20 mouse cellular contexts compared by ENCODE assay signal in genomic region chr17:45824977-45825376, GRCm38 (mm10).
DNase-seq lines count a peak whose midpoint lies in the region; ATAC-seq lines count a peak whose summit lies in the region.
"Had no signal": no experiment of that assay in that cellular context is flagged by ENCODE, and none has a peak within 500 bp of the region (broad histone marks: within the 10 kb centered on the region; RNA-seq: fewer than 3 reads in every experiment).

No protein-coding gene starts in this region.

- peaks cover 2% of the 10 kb centered on the region; the same call in 1 of the 2 replicates for H3K9me3 ChIP-seq in hindbrain, embryonic 12.5 days (replicated peaks)
- peaks cover under 1% of the 10 kb centered on the region; the same call in 1 of the 2 replicates for H3K9me3 ChIP-seq in hindbrain, embryonic 13.5 days
- no peaks in the 10 kb centered on the region; the same call in 1 of the 2 replicates for H3K9me3 ChIP-seq in neural tube, embryonic 12.5 days
- no peaks in the 10 kb centered on the region for H3K9me3 ChIP-seq in neural tube, embryonic 15.5 days (replicated peaks)
- H3K9me3 ChIP-seq in intestine, embryonic 15.5 days, result no peaks in the 10 kb centered on the region
- peaks cover under 1% of the 10 kb centered on the region; the same call in 1 of the 2 replicates for H3K9me3 ChIP-seq in stomach, embryonic 16.5 days (replicated peaks; ENCODE audit: control insufficient read depth, low read length)

- H3K36me3 ChIP-seq in hindbrain, embryonic 12.5 days, result no peaks in the 10 kb centered on the region
- no peaks in the 10 kb centered on the region for H3K36me3 ChIP-seq in hindbrain, embryonic 13.5 days
- no peaks in the 10 kb centered on the region for H3K36me3 ChIP-seq in neural tube, embryonic 12.5 days
- H3K36me3 ChIP-seq in neural tube, embryonic 15.5 days, result no peaks in the 10 kb centered on the region
- H3K36me3 ChIP-seq in intestine, embryonic 15.5 days, result no peaks in the 10 kb centered on the region
- H3K36me3 ChIP-seq in stomach, embryonic 16.5 days (ENCODE audit: control insufficient read depth, insufficient read depth, low read length), result no peaks in the 10 kb centered on the region

- H3K9ac ChIP-seq in hindbrain, embryonic 12.5 days, result 0 out of 2 replicates have a peak overlapping the region, but pooled peaks have one; percentile 18
- no peak overlapping the region for H3K9ac ChIP-seq in hindbrain, embryonic 13.5 days
- 0 out of 2 replicates have a peak overlapping the region, but pooled peaks have one; percentile 8 for H3K9ac ChIP-seq in neural tube, embryonic 12.5 days
- H3K9ac ChIP-seq in neural tube, embryonic 15.5 days (replicated peaks), result no peak overlapping the region
- no peak overlapping the region for H3K9ac ChIP-seq in intestine, embryonic 15.5 days
- no peak overlapping the region for H3K9ac ChIP-seq in stomach, embryonic 16.5 days (ENCODE audit: low read length)
- H3K9ac ChIP-seq: liver, embryonic 14.5 days had no signal

- H3K27me3 ChIP-seq in hindbrain, embryonic 12.5 days, result no peaks in the 10 kb centered on the region
- H3K27me3 ChIP-seq in hindbrain, embryonic 13.5 days, result no peaks in the 10 kb centered on the region
- no peaks in the 10 kb centered on the region for H3K27me3 ChIP-seq in neural tube, embryonic 12.5 days (replicated peaks)
- no peaks in the 10 kb centered on the region for H3K27me3 ChIP-seq in neural tube, embryonic 15.5 days (replicated peaks)
- H3K27me3 ChIP-seq in intestine, embryonic 15.5 days (replicated peaks), result no peaks in the 10 kb centered on the region
- no peaks in the 10 kb centered on the region for H3K27me3 ChIP-seq in stomach, embryonic 16.5 days (ENCODE audit: control insufficient read depth, insufficient read depth, low read length)
- H3K27me3 ChIP-seq: Patski had no signal

- DNase-seq in ovary, postnatal 14 days (ENCODE audit: low spot score), result no peak
- DNase-seq in heart, adult 8-10 months (ENCODE audit: low spot score), result no peak
- DNase-seq: B cell, adult 2 months; cerebellum, postnatal 10 days; heart, adult 11 months; heart, postnatal 4 days; kidney, adult 11 months; layer of hippocampus, postnatal 36 days; right cerebral cortex, postnatal 25 days; thymus, postnatal 14 days had no signal

- no peak overlapping the region for H3K4me2 ChIP-seq in hindbrain, embryonic 12.5 days (replicated peaks)
- no peak overlapping the region for H3K4me2 ChIP-seq in hindbrain, embryonic 13.5 days
- no peak overlapping the region for H3K4me2 ChIP-seq in neural tube, embryonic 12.5 days (replicated peaks)
- H3K4me2 ChIP-seq in neural tube, embryonic 15.5 days, result no peak overlapping the region
- no peak overlapping the region for H3K4me2 ChIP-seq in intestine, embryonic 15.5 days (replicated peaks)
- H3K4me2 ChIP-seq in stomach, embryonic 16.5 days (ENCODE audit: low read depth, low read length), result peak overlapping the region; percentile 10; the same call in 1 of the 2 replicates

- no peak overlapping the region for H3K4me3 ChIP-seq in hindbrain, embryonic 12.5 days
- H3K4me3 ChIP-seq in hindbrain, embryonic 13.5 days, result no peak overlapping the region
- H3K4me3 ChIP-seq in neural tube, embryonic 12.5 days, result no peak overlapping the region
- no peak overlapping the region for H3K4me3 ChIP-seq in neural tube, embryonic 15.5 days (replicated peaks)
- no peak overlapping the region for H3K4me3 ChIP-seq in intestine, embryonic 15.5 days (replicated peaks)
- no peak overlapping the region for H3K4me3 ChIP-seq in stomach, embryonic 16.5 days (replicated peaks; ENCODE audit: low read length)

- H3K27ac ChIP-seq in hindbrain, embryonic 12.5 days, result peak overlapping the region; percentile 52; the same call in 1 of the 2 replicates
- no peak overlapping the region for H3K27ac ChIP-seq in hindbrain, embryonic 13.5 days
- H3K27ac ChIP-seq in neural tube, embryonic 12.5 days, result no peak overlapping the region
- no peak overlapping the region for H3K27ac ChIP-seq in neural tube, embryonic 15.5 days (replicated peaks)
- H3K27ac ChIP-seq in intestine, embryonic 15.5 days, result no peak overlapping the region
- H3K27ac ChIP-seq in stomach, embryonic 16.5 days (ENCODE audit: low read length), result no peak overlapping the region
- H3K27ac ChIP-seq: kidney, postnatal 0 days; liver, embryonic 14.5 days had no signal

- peaks cover 10% of the 10 kb centered on the region; the same call in 1 of the 2 replicates for H3K4me1 ChIP-seq in hindbrain, embryonic 12.5 days
- H3K4me1 ChIP-seq in hindbrain, embryonic 13.5 days (replicated peaks), result peaks cover 9% of the 10 kb centered on the region
- peaks cover 12% of the 10 kb centered on the region for H3K4me1 ChIP-seq in neural tube, embryonic 12.5 days
- peaks cover 12% of the 10 kb centered on the region; the same call in 1 of the 2 replicates for H3K4me1 ChIP-seq in neural tube, embryonic 15.5 days
- peaks cover 14% of the 10 kb centered on the region for H3K4me1 ChIP-seq in intestine, embryonic 15.5 days (replicated peaks)
- 0 out of 2 replicates have a peak, but pooled peaks cover 5% of the 10 kb centered on the region for H3K4me1 ChIP-seq in stomach, embryonic 16.5 days (ENCODE audit: control insufficient read depth, insufficient read depth, low read length)

- no peak for ATAC-seq in hindbrain, embryonic 12.5 days (ENCODE audit: low FRiP score)
- ATAC-seq in hindbrain, embryonic 13.5 days (ENCODE audit: low FRiP score), result no peak
- ATAC-seq in neural tube, embryonic 12.5 days (ENCODE audit: low FRiP score, low read depth), result no peak
- no peak for ATAC-seq in neural tube, embryonic 15.5 days (ENCODE audit: low FRiP score)
- ATAC-seq in intestine, embryonic 15.5 days, result peak; percentile 48
- peak; percentile 69; the same call in 1 of the 2 replicates for ATAC-seq in stomach, embryonic 16.5 days (ENCODE audit: insufficient read depth, low FRiP score)
- ATAC-seq: midbrain, embryonic 16.5 days; Patski had no signal

- 51% methylated on average over 8 of the region's 8 CpGs for WGBS in hindbrain, embryonic 12.5 days
- 63% methylated on average over 8 of the region's 8 CpGs for WGBS in hindbrain, embryonic 13.5 days
- WGBS in neural tube, embryonic 12.5 days, result 66% methylated on average over 8 of the region's 8 CpGs
- WGBS in neural tube, embryonic 15.5 days, result 68% methylated on average over 8 of the region's 8 CpGs
- WGBS in intestine, embryonic 15.5 days, result 53% methylated on average over 8 of the region's 8 CpGs
- WGBS in stomach, embryonic 16.5 days, result 53% methylated on average over 8 of the region's 8 CpGs

Comparison
In these comparisons a context has a peak if more than half of its experiments do, and no peak if none do; other contexts are left out.
1. H3K9ac ChIP-seq: peak in hindbrain, embryonic 12.5 days (single experiment) and neural tube, embryonic 12.5 days (single experiment); none in hindbrain, embryonic 13.5 days (single experiment), neural tube, embryonic 15.5 days (single experiment), intestine, embryonic 15.5 days (single experiment) and stomach, embryonic 16.5 days (single experiment).
2. ATAC-seq: peak in intestine, embryonic 15.5 days (single experiment) and stomach, embryonic 16.5 days (single experiment); none in hindbrain, embryonic 12.5 days (single experiment), hindbrain, embryonic 13.5 days (single experiment), neural tube, embryonic 12.5 days (single experiment) and neural tube, embryonic 15.5 days (single experiment).